Mouse (Mus musculus) frontal cortex, postnatal 14 days (tissue): Measurements from ENCODE around the gene Spata32.

ENCODE experiments used
- DNase-seq, 2 experiments: peaks; one replicate each; pipeline ENCODE4 v3.0.0; 2022; ENCODE audit warnings: low spot score in 2 of 2

Gene Spata32

DNA sequence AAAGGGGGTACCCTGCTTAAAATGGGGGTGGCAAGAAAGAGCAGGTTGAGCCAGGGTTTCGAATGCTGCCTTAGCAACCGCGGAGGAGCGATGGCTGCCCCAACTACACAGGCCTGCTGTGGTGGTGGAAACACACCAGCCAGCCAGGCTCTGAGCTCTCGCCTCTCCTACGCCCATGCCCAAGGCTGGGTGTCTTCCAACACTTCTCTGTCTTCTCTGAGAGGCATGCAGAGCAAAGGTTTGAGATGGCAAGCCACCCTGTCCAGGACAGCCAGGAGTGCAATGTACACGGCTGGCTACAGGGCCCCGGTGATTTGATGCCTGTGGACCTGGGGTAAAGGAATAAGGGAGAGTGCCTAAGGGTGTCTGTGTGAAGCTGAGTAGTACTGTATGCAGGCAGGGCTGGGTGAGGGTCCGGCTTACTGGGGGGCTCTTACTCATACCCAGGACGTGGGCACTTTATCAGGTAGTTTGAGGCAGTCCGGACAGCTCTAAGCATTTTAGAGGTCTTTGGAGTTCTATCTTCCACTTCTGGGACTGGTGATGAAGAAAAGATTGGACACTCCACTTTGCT is 44.4 kb downstream of the Spata32 start:
- no peak for DNase-seq

GRCm38 (mm10) chr11:103173041-103173770 is 45.0 kb downstream of the Spata32 start:
- no peak for DNase-seq

- no peak for DNase-seq
Observed at GRCm38 (mm10) chr11:103172392-103173040, 45.7 kb downstream of the Spata32 start.

GRCm38 (mm10) chr11:103171703-103172391 is 46.4 kb downstream of the Spata32 start:
- no peak for DNase-seq

GRCm38 (mm10) chr11:103171286-103171620 is 47.0 kb downstream of the Spata32 start:
- no peak for DNase-seq

DNA sequence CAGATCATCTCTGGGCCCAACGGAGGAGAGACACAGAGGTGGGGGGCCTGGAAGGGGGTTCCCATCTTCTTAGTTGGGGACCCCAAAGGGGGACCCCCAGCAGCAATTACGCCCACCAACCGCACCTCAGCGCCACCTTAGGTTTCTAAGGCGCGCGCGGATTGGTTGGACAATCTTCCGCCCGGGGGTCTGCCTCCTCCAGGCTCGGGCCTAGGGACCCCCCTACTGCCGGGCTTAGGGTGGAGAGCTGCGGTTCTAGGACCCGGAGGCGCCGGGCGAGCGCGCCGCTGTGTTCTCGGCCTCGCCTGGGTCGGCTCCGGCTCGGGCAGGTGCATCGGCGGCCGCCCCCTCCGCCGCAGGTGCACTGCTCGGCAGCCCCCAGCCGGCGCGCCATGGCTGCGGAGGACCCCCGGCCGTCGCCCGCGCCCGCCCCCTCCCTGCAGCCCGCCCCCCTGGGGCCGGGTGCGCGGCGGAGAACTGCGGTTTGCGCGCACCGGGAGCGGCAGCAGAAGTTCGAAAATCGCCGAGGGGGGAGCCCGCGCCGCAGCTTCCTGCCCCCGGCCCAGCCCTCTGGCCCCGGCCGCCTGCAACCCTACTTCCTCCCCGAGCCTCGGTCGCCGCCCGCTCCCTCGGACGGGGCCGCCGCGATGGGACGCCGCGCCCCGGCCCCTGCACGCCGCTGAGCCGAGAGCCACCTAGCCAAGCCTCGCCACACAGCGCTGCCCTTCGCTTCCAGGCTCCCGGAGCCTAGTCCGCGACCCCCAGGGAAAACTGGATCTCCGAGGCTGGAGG is 47.5 kb downstream of the Spata32 start, which contains the start of gene Fmnl1:
TSS of gene Fmnl1 (plus strand) at position 614 of the 792 bp plus-strand sequence.
- DNase-seq = no peak

- DNase-seq = no peak
Observed at GRCm38 (mm10) chr11:103170111-103170493, 48.1 kb downstream of the Spata32 start.

DNA sequence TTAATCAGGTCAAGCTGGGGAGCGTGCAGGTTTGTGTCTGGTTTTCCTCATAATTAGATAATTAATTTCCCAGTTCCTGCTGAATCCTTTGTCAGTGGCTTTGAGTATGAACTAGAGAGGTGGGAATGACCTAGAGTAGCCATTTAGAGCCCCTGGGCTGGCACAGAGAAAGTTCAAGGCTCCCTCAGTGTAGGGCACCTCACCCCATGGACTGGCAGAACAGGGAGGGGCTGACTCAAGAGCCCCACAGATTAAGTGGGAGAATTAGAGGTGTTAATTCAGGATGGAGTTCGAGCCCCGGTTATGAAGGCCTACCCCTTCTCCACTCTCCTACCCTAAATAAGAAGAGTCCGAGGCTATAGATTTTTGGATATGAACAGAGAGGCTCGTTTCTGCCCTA is 48.6 kb downstream of the Spata32 start:
- no peak for DNase-seq

- peak in 1 of 2 experiments; percentile 78 for DNase-seq
Observed at GRCm38 (mm10) chr11:103168690-103169390, 49.4 kb downstream of the Spata32 start.

GRCm38 (mm10) chr11:103164391-103164790 is 53.8 kb downstream of the Spata32 start:
- DNase-seq = no peak

DNA sequence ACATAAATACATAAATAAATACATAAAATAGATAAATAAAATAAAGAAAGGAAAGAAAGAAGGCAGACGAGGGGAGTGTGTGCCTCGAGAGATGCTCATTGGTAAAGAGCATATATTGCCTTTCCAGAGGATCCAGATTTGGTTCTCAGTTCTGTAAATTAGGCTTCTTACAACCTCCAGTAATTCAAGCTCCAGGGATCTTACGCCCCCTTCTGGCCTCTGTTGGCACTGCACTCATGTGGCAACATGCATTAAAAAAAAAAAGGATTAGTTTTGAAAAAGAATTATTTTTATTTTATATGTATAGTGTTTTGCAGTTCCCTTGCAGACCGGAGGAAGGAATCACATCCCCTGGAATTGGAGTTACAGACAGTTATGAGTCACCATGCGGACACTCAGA is 56.1 kb downstream of the Spata32 start:
- DNase-seq = no peak

DNA sequence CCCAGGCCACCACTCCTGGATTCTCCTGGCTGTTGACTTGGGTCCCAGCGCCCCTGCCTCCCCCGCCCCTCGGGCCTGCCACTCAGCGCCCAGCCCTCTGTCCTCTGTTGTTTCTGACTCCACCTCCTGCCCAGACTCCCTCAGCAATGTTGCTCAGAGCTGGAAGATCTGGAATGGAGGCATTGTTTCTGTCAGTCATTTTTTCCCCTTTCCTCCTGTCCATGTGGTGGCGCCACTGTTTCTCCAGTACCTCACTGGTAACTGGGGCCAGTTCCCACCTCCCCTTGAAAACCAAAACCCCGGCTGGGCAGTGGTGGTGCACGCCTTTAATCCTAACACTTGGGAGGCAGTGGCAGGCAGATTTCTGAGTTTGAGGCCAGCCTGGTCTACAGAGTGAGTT is 56.8 kb downstream of the Spata32 start:
- no peak for DNase-seq

GRCm38 (mm10) chr11:103160738-103161137 is 57.5 kb downstream of the Spata32 start:
- DNase-seq = no peak

GRCm38 (mm10) chr11:103158621-103159478 is 59.4 kb downstream of the Spata32 start:
- DNase-seq = peak; percentile 79 to 91
